Mouse (Mus musculus): ENCODE measurements around the gene Scnm1.
"Not testable (repeated sequence)": the region's sequence is repeated elsewhere in the genome, so short reads cannot be mapped to it uniquely, and the experiment has no call there.

Gene Scnm1

GRCm38 (mm10) chr3:95147924-95148323, 14.1 kb upstream of the Scnm1 start:
- in situ Hi-C loops (cut with MseI, MboI) = no loop called here

GRCm38 (mm10) chr3:95142617-95143011, 8.8 kb upstream of the Scnm1 start:
- in situ Hi-C loops (cut with MseI, MboI) = no loop called here

- in situ Hi-C loops (cut with MseI, MboI) = no loop called here
Measured at GRCm38 (mm10) chr3:95141952-95142616, 8.3 kb upstream of the Scnm1 start, which contains the start of gene Tnfaip8l2. TSS of gene Tnfaip8l2 (minus strand) at chr3:95142360.

GRCm38 (mm10) chr3:95141474-95141873, 7.7 kb upstream of the Scnm1 start:
- in situ Hi-C loops (cut with MseI, MboI) = no loop called here

GRCm38 (mm10) chr3:95140795-95141194, 7.0 kb upstream of the Scnm1 start:
- in situ Hi-C loops (cut with MseI, MboI) = no loop called here

GRCm38 (mm10) chr3:95140289-95140595, 6.4 kb upstream of the Scnm1 start:
- in situ Hi-C loops (cut with MseI, MboI) = no loop called here

- in situ Hi-C loops (cut with MseI, MboI) = no loop called here
Measured at GRCm38 (mm10) chr3:95139586-95140288, 5.9 kb upstream of the Scnm1 start.

GRCm38 (mm10) chr3:95136336-95136735, 2.5 kb upstream of the Scnm1 start:
- in situ Hi-C loops (cut with MseI, MboI) = no loop called here

GRCm38 (mm10) chr3:95135433-95136052, 1.7 kb upstream of the Scnm1 start:
- in situ Hi-C loops (cut with MseI, MboI) = no loop called here

GRCm38 (mm10) chr3:95135023-95135422, 1.2 kb upstream of the Scnm1 start:
- in situ Hi-C loops (cut with MseI, MboI) = no loop called here

- in situ Hi-C loops (cut with MseI, MboI) = not testable (repeated sequence)
Measured at GRCm38 (mm10) chr3:95134133-95134532, 322 bp upstream of the Scnm1 start.

GRCm38 (mm10) chr3:95133176-95133575, 635 bp downstream of the Scnm1 start:
- in situ Hi-C loops (cut with MseI, MboI) = no loop called here

GRCm38 (mm10) chr3:95132389-95132788, 1.4 kb downstream of the Scnm1 start:
- in situ Hi-C loops (cut with MseI, MboI) = not testable (repeated sequence)

- in situ Hi-C loops (cut with MseI, MboI) = no loop called here
Measured at GRCm38 (mm10) chr3:95130081-95130480, 3.7 kb downstream of the Scnm1 start.

GRCm38 (mm10) chr3:95129226-95129651, 4.6 kb downstream of the Scnm1 start:
- in situ Hi-C loops (cut with MseI, MboI) = no loop called here

- in situ Hi-C loops (cut with MseI, MboI) = no loop called here
Measured at GRCm38 (mm10) chr3:95124972-95125371, 8.8 kb downstream of the Scnm1 start.

GRCm38 (mm10) chr3:95124246-95124645, 9.6 kb downstream of the Scnm1 start, which contains the start of gene Tmod4:
TSS of gene Tmod4 (plus strand) at chr3:95124476.
- in situ Hi-C loops (cut with MseI, MboI) = no loop called here

GRCm38 (mm10) chr3:95121580-95121979, 12.2 kb downstream of the Scnm1 start:
- in situ Hi-C loops (cut with MseI, MboI) = no loop called here

GRCm38 (mm10) chr3:95117751-95118150, 16.1 kb downstream of the Scnm1 start:
- in situ Hi-C loops (cut with MseI, MboI) = no loop called here

GRCm38 (mm10) chr3:95112760-95113159, 21.1 kb downstream of the Scnm1 start:
- in situ Hi-C loops (cut with MseI, MboI) = no loop called here

- in situ Hi-C loops (cut with MseI, MboI) = no loop called here
Measured at GRCm38 (mm10) chr3:95110911-95111726, 22.7 kb downstream of the Scnm1 start, which contains the start of gene Vps72. TSS of gene Vps72 (plus strand) at chr3:95111022.

- in situ Hi-C loops (cut with MseI, MboI) = no loop called here
Measured at GRCm38 (mm10) chr3:95107898-95108297, 25.9 kb downstream of the Scnm1 start.
